Mouse (Mus musculus) thymus, postnatal 0 days (tissue): ENCODE results near the gene Olfr518. TPM values are rescaled to one million over a fixed set of nuclear protein-coding genes. Genes with fewer than 3 reads are reported as not detected.

Source experiments
- DNase-seq: peaks from one replicate; pipeline ENCODE4 v3.0.0-alpha.2; 2015; ENCODE audit warnings: low spot score
- polyA plus RNA-seq: library from polyadenylated mRNA; unstranded; fragments of >200 nt; fragmentation: Nextera tagmentation; extraction: Ambion mirVana; gene quantifications from 2 replicates; pipeline ENCODE4 v1.2.1, GENCODE M21; 2015

The Olfr518 gene
- polyA plus RNA-seq: not detected in 2 replicates

DNA sequence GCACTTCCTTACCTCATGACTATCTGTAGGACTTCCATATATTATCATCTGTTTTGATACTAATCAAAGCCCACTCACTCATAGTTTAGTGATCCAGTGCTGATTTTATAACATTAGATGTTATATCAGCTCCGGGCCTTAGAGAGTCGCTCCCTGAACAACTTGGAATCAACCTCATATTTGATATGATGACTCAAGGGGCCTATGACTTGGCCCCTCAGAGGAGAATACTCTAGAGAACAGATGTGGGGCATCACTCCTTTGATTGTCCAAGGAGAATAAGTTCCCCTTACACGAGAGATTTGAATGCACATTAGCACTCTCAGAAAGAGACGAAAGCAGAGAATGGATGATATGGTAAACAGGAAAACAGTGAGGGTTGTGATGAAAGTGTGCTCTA is at the start of gene Olfr518:
Gene Olfr518 (minus strand): TSS at position 101 of the 400 bp plus-strand sequence.
- DNase-seq: no peak

DNA sequence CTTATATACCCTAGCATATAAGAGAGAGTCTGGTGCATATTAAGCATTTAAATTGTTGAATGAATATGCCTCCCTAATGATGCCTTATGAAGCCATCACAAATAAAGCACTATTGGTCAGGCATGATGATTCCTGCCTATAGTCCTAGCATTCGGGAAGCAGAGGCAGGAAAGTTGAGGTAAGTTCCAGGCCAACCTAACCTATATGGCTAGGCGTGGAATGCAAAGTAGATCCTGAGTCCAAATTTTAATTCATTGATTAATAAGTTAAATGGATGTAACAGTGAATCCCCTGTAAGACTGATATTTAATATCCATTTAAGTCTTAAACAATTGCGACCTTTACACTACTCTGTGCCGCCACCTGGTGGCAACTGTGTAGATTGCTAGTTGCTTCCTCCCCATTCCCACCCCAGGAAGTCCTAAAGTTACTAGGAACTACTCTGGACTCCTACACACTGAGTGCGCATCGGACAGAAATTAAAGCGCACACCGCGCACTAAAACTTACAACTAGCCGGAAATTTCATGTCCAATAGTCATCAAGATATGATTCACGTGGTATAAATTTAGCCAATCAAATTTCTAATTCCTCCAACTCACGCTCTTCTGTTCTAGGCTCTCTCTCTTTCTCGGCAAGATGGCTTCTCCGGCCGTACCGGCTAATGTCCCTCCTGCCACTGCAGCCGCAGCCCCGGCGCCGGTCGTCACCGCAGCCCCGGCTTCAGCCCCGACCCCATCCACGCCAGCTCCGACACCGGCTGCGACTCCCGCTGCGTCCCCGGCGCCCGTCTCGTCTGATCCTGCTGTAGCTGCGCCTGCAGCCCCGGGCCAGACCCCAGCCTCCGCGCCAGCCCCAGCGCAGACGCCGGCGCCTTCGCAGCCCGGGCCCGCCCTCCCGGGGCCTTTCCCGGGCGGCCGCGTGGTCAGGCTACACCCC is 49.3 kb upstream of the Olfr518 start, which contains the start of gene Eif3f:
Gene Eif3f (plus strand): TSS at position 624 of the 938 bp plus-strand sequence.
- DNase-seq: peak; percentile 98

DNA sequence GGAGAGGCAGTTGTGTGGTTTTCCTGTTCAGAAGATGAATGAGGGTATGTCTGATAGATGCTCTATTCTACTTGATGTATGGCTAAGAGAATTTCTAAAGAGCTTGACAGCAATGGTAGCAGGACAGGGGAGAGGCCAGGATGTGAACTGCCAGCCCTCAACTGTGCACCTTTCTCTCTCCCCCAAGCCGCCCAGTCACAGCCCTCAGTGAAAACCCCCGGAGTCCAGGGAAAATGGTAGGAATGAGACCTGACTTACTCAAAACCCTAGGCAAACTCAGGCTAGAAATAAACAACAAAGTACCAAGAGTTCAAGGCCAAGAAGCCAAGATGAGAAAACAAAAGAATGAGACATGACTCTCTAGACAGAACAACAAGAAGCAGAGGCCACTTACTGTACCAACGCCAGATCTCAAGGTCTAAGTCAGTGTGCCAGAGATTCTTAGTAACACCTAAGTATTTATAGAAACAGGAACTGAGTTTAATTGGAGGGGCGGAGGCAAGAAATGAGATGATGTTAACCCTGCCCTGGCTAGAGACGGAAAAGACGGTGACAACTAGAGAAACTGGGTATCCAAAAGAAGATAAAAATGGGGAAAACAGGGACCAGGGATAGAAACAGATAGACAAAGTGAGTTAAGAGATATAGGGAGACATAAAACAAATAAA is 45.1 kb upstream of the Olfr518 start, which contains the start of gene Nlrp10:
Gene Nlrp10 (minus strand): TSS at position 453 of the 668 bp plus-strand sequence.
- DNase-seq: no peak

DNA sequence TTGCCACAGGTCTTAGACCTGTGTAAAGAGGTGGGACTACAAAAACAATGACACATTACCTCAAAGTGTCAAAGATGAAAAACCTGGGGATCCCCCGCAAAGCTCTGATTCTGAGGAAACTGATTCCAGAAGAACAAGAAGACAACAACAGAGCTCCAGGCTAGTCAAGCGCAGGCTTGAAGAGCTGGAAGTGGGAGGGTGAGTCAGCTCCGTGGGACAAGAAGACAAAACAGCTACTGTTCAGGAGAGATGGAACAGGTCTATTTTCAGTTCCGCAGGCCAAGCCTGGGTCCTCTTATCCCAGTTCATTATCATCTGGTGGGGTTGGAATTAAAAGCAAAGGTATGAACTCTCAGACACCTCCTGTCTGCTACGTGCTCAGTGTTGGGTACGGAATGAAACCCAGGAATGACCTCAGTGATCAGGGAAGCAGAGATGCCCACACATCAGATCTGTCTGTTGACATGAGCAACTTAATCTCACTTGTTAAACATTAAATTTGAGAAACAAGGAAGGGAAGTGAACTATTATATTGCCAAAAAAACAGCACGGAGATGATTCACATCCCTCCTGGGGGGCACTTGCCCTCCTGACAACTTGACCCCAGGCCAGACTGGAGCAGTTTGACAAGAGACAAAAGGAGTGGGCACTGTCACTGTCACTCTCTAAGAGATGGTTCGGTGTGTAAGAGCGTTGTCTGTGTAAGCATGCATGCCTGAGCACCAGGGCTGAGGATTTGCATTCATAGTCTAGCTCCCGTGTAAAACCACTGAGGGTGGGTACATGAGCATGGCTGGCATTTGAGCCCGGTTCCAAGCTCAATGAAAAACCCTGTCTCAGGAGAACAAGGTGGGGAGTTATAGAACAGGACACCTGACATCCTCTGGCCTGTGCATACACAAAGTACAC is 43.7 kb upstream of the Olfr518 start:
- no peak for DNase-seq

DNA sequence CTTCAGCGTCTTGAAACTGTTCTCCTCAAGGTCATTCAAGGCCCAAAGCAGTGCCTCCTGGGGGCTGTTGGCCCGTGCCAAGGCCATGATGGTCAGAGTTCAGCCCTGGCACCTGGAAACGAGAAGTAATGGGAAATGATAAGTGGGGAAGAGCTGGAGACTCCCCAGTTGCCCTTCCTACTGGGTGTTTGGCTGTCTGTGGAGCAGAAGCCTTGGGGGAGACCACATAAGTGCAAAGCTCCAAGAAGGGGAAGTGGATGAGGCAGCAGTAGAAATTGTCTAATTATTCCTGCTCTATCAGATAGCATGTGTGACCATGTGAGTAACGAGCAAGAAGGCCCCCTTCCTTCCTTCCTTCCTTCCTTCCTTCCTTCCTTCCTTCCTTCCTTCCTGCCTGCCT is 42.2 kb upstream of the Olfr518 start:
- DNase-seq: no peak

DNA sequence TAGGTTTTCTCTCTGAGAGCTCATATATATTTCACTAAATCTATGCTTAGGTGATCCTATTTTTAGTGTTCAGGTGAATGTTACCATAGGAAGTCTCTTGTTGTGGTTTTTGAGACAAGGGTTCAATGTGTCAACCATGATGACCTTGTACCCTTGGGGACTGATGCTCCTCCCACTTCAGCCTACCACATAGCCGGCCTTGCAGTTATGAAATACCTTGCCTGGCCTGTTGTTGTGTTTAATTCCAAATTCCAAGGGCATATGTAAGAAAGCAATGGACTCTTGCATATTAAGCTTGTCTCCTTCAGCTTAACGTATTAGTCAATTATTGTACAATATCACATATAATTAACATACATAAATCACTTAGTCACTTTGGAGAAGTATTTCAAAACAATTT is 19.2 kb upstream of the Olfr518 start:
- no peak for DNase-seq

DNA sequence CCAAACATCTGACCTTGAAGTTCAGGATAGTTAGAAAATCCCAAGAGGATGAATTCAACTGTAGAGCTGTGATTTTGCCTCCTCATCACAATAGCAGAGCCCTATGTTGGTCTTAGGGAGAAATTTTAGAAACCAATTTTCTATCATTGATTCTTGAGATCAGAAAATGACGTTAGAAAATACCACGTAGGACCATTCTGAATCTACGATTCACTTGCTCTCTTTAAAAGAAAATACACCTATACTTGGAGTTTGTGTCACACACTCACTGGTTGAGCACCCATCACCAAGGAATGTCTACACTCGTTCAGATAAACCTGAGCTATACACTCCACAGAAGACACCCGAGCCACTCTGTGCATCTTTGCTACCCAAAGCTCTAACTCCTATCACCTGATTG is 9.5 kb upstream of the Olfr518 start, which contains the start of gene Olfr519:
Gene Olfr519 (minus strand): TSS at position 101 of the 400 bp plus-strand sequence.
- no peak for DNase-seq

DNA sequence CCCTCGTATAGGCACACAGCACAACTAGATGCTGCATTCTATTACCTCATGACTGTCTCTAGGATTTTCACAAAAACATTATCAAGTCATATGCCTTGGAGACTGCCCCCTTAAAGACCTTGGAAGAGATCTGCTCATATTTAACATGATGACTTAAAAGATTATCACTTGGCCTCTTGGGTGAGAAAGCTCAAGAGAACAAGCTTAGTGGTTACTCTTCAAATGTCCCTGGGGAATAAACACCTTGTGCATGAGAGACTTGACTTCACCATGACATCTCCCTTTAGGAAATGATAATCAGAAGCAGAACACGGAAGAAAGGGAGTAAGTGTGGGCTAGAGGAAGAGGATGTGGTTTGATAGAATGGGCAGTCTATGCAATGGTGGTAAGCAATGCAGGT is 12.5 kb downstream of the Olfr518 start, which contains the start of gene Olfr517:
Gene Olfr517 (minus strand): TSS at position 101 of the 400 bp plus-strand sequence.
- DNase-seq: no peak

DNA sequence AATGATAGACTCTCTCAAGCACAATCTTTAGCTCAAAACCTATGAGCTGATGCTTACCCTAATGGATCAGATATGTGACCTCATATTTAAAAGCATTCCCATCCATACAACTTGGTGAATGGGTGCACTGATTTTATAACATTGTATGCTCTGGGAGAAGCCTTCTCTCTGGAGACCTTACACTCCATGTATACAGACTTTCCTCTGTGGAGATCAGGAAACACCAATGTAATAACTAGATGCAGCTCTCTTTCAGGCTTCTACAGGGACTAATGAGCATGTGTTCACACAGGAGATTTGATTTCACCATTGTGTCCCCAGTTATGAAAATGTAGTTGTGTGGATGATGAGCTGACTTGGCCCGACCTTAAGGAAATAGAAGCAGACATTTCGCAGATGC is 34.4 kb downstream of the Olfr518 start, which contains the start of gene Olfr516:
Gene Olfr516 (minus strand): TSS at position 101 of the 400 bp plus-strand sequence.
- no peak for DNase-seq

Other genes starting within 250 kb of the Olfr518 start
- gene Olfr509, start 233.1 kb downstream of the Olfr518 start, polyA plus RNA-seq: not detected in 2 replicates
- gene Olfr510, start 218.6 kb downstream of the Olfr518 start, polyA plus RNA-seq: not detected in 2 replicates
- not detected in 2 replicates for gene Olfr512, start 171.7 kb downstream of the Olfr518 start, polyA plus RNA-seq
- not detected in 2 replicates for gene Olfr513, start 134.0 kb downstream of the Olfr518 start, polyA plus RNA-seq
- gene Olfr514, start 59.0 kb downstream of the Olfr518 start, polyA plus RNA-seq: not detected in 2 replicates
- gene Olfr516, start 34.5 kb downstream of the Olfr518 start, polyA plus RNA-seq: not detected in 2 replicates
- gene Olfr517, start 12.6 kb downstream of the Olfr518 start, polyA plus RNA-seq: not detected in 2 replicates
- gene Olfr519, start 9.4 kb upstream of the Olfr518 start, polyA plus RNA-seq: not detected in 2 replicates
- gene Nlrp10, start 45.2 kb upstream of the Olfr518 start, polyA plus RNA-seq: 0.04 and 0.13 TPM in 2 replicates
- gene Eif3f, start 49.4 kb upstream of the Olfr518 start, polyA plus RNA-seq: 97.7 and 111 TPM in 2 replicates
- 0.05 and 0.06 TPM in 2 replicates for gene Tub, start 65.3 kb upstream of the Olfr518 start, polyA plus RNA-seq
- 0.40 and 0.48 TPM in 2 replicates for gene Ric3, start 198.3 kb upstream of the Olfr518 start, polyA plus RNA-seq